Mouse (Mus musculus) olfactory bulb, adult 2 months (tissue): ENCODE data around the gene Ppp2r5e.

Experiments
- CTCF ChIP-seq: fragments of 200-500 bp; IDR thresholded peaks from 2 replicates; pipeline ENCODE4 v1.5.1; 2012; ENCODE audit warnings: low read depth, mild to moderate bottlenecking, low read length, moderate library complexity; ENCODE audit not compliant: insufficient read depth
- POLR2A ChIP-seq: fragments of 200-500 bp; IDR thresholded peaks from 2 replicates; pipeline ENCODE4 v1.6.1; 2012; ENCODE audit warnings: mild to moderate bottlenecking, low read depth, low read length, moderate library complexity; ENCODE audit not compliant: insufficient read depth

DNA sequence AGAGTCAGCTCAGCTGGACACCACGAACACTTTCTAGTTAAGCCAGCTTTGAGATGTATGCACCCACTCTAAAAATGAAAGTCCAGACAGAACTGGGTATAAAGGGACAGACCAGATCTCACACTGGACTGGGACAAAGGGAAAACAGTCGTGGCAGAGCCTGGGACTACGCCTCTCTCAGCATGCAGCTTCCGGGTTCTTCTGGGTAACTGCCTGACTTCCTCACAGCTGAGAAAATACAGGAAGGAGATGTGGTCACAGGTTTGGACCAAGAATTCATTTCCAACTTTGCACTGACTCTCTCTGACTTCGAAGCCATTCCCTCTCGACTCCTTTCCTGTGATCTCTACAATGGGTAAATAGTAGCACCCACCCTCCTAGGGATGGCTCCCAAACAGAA lies 181.1 kb downstream of the Ppp2r5e start:
- TF ChIP-seq CTCF = no peak
- no peak for TF ChIP-seq POLR2A
